Mouse (Mus musculus) intestine, embryonic 16.5 days (tissue): Measurements from ENCODE around the gene Tsc2. TPM values are rescaled to one million over a fixed set of nuclear protein-coding genes. Genes with fewer than 3 reads are reported as not detected.

Experiments used
- ATAC-seq: fragments of 200-750 bp; cut with Nextera tagmentation; 2 replicates; pipeline ENCODE4 v1.8.0; 2017; ENCODE audit warnings: moderate TSS enrichment, moderate library complexity
- H3K27ac ChIP-seq: fragments of 300-500 bp; sonication (generic); 2 replicates; pipeline ENCODE4 v1.5.1; 2014; ENCODE audit warnings: mild to moderate bottlenecking, low read length
- H3K27me3 ChIP-seq: fragments of 300-500 bp; sonication (generic); replicated peaks from 2 replicates; pipeline ENCODE4 v1.6.1; 2014; ENCODE audit warnings: low read length, control low read depth, mixed read lengths; ENCODE audit not compliant: control insufficient read depth, insufficient read depth
- H3K36me3 ChIP-seq: fragments of 300-500 bp; sonication (generic); 2 replicates; pipeline ENCODE4 v1.6.1; 2014; ENCODE audit warnings: low read length, control low read depth; ENCODE audit not compliant: control insufficient read depth, insufficient read depth
- H3K4me1 ChIP-seq: fragments of 300-500 bp; sonication (generic); 2 replicates; pipeline ENCODE4 v1.6.1; 2014; ENCODE audit warnings: low read length, control low read depth, mixed read lengths; ENCODE audit not compliant: control insufficient read depth, insufficient read depth
- H3K4me2 ChIP-seq: fragments of 300-500 bp; sonication (generic); 2 replicates; pipeline ENCODE4 v1.6.1; 2014; ENCODE audit warnings: low read depth, low read length, control low read depth
- H3K4me3 ChIP-seq: fragments of 300-500 bp; sonication (generic); 2 replicates; pipeline ENCODE4 v1.5.1; 2014; ENCODE audit warnings: mild to moderate bottlenecking, low read length
- H3K9ac ChIP-seq: fragments of 300-500 bp; sonication (generic); 2 replicates; pipeline ENCODE4 v1.6.1; 2014; ENCODE audit warnings: low read depth, low read length
- H3K9me3 ChIP-seq: fragments of 300-500 bp; sonication (generic); 2 replicates; pipeline ENCODE4 v1.6.1; 2016; ENCODE audit warnings: low read length, control low read depth; ENCODE audit not compliant: control insufficient read depth
- WGBS: fragments of 180-500 bp; shearing (Covaris S2); extraction: QIAGEN DNeasy Blood & Tissue Kit; methylation state at CpG from one replicate; pipeline ENCODE4 v1.1.7; 2014; 5-methylcytosine and 5-hydroxymethylcytosine counted together
- polyA plus RNA-seq: library from polyadenylated mRNA; unstranded; fragments of >200 nt; fragmentation: Nextera tagmentation; extraction: Ambion mirVana; gene quantifications from 2 replicates; pipeline ENCODE4 v1.2.1, GENCODE M21; 2015

The Tsc2 gene
- polyA plus RNA-seq, 1 experiment from 2014 or later = 38.5 TPM

DNA sequence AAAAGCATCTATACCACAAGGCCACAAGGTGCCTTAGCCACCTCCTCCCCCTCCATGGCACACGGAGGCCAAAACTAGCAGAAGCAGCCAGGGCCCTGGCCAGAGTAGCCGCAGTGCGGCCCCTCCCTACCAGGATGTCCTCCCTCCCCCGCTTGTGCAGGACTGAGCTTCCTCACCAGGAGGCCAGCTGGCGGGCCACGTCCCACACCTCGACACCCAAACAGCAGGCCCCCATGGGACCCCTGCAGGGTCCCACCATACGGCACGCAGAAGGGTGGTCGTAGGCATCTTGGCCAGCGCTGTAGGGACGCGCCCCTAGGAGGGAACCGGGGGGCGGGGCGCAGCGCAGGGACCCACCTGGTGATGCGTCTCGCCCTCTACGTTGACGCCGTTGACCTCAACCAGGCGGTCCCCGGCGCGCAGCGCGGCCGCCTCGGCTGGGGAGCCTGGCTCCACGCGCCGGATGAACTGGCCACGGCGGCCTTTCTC, 17.2 kb upstream of the Tsc2 start:
- peak; percentile 33 for ATAC-seq
- under 1% methylated on average over 35 of the region's 35 CpGs for whole genome bisulfite sequencing
- Histone ChIP-seq H3K4me3 (peak overlapping the region; percentile 89), H3K36me3 (no peaks in the 10 kb centered on the region), H3K27me3 (no peaks in the 10 kb centered on the region), H3K4me2 (peak overlapping the region; percentile 99), H3K4me1 (peaks cover 38% of the 10 kb centered on the region), H3K27ac (peak overlapping the region; percentile 61), H3K9me3 (no peaks in the 10 kb centered on the region), H3K9ac (peak overlapping the region; percentile 91)

DNA sequence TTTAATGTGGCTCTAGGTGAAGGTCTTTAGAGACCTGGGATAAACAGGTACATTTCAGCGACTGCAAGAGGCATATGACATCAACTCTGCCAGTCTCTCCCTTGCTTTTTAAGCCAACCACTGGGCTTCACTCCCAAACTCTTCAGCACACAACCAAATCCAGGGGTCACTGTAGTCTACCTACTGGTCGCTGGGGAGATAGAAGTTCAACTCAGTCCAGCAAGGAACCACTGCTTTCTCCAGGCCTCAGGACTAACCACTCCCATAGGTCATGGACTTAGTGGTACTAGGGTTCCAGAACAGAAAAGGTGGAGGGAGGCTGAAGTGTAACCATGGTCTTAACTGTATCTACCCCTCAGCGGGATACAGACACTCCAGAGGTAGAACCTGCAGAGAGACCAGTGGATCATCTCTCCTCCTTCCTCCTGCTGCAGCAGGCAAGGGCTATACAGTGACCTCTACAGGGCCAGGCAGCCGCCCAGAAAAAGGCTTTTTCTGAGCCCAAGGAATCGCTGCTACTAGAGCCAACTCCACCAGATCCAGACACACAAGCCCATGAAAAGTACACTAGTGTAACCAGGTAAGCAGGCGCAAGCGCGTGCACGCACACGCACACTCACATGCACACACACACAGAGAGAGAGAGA, 16.4 kb upstream of the Tsc2 start:
- Histone ChIP-seq H3K27ac (no peak overlapping the region), H3K4me3 (peak overlapping the region; percentile 89), H3K4me1 (peaks cover 45% of the 10 kb centered on the region), H3K9me3 (no peaks in the 10 kb centered on the region), H3K4me2 (peak overlapping the region; percentile 99), H3K9ac (peak overlapping the region; percentile 91; the same call in 1 of the 2 replicates), H3K27me3 (no peaks in the 10 kb centered on the region), H3K36me3 (no peaks in the 10 kb centered on the region)
- 79% methylated on average over 10 of the region's 10 CpGs for WGBS
- no peak for ATAC-seq

DNA sequence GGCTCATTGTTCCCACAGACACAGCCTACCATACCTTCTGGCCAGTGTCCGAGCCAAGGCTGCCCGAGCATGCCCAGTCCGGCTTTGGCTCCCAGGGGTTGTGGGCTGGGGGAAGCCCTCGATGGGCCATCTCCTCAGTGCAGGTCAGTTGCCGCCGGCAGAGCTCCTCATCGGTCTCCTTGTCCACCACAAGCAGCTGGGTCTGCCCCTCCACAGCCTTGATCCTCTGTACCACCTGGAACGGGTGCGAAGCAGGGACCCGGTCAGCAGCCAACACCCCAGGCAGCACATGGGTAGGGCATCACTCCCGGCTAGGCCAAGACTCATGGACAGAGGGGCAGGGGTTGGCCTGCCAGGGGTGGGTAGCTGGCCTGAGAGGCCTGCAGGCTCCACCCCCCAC, 15.1 kb upstream of the Tsc2 start:
- H3K9ac ChIP-seq = 0 out of 2 replicates have a peak overlapping the region, but pooled peaks have one; percentile 42
- H3K27ac ChIP-seq = no peak overlapping the region
- H3K4me1 ChIP-seq = peaks cover 45% of the 10 kb centered on the region
- no peaks in the 10 kb centered on the region for H3K27me3 ChIP-seq
- WGBS = 86% methylated on average over 11 of the region's 11 CpGs
- ATAC-seq = no peak
- 0 out of 2 replicates have a peak overlapping the region, but pooled peaks have one; percentile 14 for H3K4me2 ChIP-seq
- no peak overlapping the region for H3K4me3 ChIP-seq
- no peaks in the 10 kb centered on the region for H3K36me3 ChIP-seq
- no peaks in the 10 kb centered on the region for H3K9me3 ChIP-seq

DNA sequence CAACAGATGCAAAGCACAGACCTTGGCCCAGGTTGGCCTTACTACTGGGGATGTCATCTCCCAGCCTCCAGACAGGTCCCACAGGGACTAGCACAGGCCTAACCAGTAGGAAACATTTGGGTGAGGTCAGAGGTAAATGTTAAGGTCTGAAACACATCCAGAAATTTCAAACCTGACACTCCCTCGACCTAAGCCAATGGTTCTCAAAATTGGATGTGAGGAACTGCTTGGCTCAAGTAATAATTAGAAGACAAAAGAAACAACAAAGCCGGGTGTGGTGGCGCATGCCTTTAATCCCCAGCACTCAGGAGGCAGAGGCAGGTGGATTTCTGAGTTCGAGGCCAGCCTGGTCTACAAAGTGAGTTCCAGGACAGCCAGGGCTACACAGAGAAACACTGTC, 14.0 kb upstream of the Tsc2 start:
- H3K9ac ChIP-seq = peak overlapping the region; percentile 33; the same call in 1 of the 2 replicates
- no peaks in the 10 kb centered on the region for H3K36me3 ChIP-seq
- ATAC-seq = no peak
- peaks cover 45% of the 10 kb centered on the region for H3K4me1 ChIP-seq
- H3K4me3 ChIP-seq = no peak overlapping the region
- H3K27me3 ChIP-seq = no peaks in the 10 kb centered on the region
- H3K27ac ChIP-seq = peak overlapping the region; percentile 54
- 85% methylated on average over 4 of the region's 4 CpGs for WGBS
- H3K4me2 ChIP-seq = no peak overlapping the region
- no peaks in the 10 kb centered on the region for H3K9me3 ChIP-seq

DNA sequence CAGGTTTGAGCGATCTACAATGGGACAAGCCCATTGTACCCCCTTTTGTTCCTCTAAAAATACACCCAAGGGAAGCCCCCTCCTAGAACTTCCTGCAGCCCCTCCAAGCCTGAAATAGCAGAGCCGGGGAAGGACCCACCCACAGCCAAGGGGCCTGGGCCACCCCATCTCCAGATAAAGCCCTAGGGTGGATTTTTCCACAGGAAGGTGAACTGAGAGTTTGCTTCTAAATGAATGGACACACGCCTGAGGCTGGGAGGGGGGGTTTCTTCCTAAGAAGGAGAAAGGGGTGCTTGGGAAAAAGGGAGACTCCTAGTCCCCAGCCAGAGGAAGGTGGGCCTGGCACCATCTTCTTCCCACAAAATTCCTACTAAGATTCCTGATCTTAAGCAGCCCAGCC, 13.5 kb upstream of the Tsc2 start:
- Histone ChIP-seq H3K9me3 (no peaks in the 10 kb centered on the region), H3K4me1 (peaks cover 45% of the 10 kb centered on the region), H3K4me2 (no peak overlapping the region), H3K27me3 (no peaks in the 10 kb centered on the region), H3K4me3 (no peak overlapping the region), H3K36me3 (no peaks in the 10 kb centered on the region), H3K27ac (peak overlapping the region; percentile 63), H3K9ac (peak overlapping the region; percentile 33; the same call in 1 of the 2 replicates)
- 79% methylated on average over 3 of the region's 3 CpGs for WGBS
- no peak for ATAC-seq

DNA sequence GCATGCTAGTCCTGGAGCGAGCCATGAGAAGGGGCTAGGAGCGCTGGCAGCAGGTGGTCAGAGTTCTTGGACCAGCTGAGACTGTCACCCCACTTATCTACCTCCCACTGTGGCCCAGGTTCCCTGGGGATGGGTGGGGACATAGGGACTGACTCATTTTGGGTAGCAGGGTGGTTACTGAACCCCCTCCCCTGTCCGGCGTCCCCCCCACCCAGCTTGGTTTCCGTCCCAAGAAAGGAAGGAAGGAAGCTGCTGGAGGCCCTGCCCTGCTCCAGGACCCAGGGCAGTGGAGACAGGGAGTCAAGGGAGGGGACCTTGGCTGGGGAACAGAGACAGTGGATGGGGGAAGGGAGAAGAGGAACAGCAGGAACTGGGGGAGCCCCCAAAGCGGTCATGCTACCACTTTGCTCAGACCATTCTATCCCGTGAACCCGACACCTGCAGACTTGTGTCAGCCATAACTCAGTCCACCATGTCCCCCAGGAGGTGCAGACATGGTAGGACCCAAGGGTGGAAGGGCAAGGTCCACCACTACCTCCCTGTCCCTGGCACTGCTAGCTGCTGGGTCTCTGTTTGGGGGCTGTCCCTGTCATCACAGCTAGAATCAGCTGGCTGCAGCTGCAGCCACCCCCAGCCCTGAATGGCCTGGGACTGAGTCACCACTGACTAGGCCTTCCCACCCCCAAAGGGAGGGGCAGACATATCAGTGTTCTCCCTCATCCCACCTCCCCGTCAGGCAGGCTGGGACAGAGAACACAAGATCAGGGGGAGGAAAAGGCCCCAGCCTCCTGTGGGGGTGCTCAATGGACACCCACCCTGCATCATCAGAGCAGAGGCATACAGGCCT, 12.7 kb upstream of the Tsc2 start:
- H3K9ac ChIP-seq = peak overlapping the region; percentile 43
- H3K4me3 ChIP-seq = no peak overlapping the region
- peak overlapping the region; percentile 79 for H3K27ac ChIP-seq
- peak; percentile 12; the same call in 1 of the 2 replicates for ATAC-seq
- peaks cover 40% of the 10 kb centered on the region for H3K4me1 ChIP-seq
- H3K4me2 ChIP-seq = peak overlapping the region; percentile 29
- H3K27me3 ChIP-seq = no peaks in the 10 kb centered on the region
- 74% methylated on average over 9 of the region's 9 CpGs for WGBS
- H3K36me3 ChIP-seq = no peaks in the 10 kb centered on the region
- H3K9me3 ChIP-seq = no peaks in the 10 kb centered on the region

DNA sequence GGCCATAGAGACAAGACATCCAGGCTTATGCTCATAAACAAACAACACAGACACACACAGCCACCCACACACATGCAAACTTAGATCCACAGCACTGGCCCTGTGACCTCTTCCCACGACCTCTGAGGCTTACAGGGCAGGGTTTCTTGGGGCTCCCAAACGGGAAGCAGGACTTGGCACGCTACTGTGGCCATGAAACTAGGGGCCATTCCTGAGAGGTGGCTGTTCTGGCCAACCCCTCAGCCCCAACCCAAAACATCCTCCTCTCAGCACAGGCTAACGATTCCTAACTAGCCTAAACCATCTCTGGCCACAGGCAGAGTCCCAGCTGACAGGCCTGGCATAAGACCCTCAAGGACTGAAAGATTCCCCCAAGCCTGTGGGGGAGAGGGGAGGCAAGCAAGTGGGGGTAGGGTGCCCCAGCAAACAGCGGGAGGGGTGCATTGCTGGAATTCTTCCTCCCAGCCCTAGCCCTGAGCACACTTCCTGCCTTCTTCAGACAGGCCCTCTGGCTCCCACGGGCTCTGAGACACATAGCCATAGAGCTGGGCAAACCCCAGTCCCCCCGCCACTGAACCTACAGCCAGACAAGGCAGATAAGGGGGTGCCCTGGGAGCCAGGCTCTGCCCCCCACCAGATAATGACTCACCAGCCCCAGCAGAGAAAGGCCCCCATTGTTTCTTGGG, 11.7 kb upstream of the Tsc2 start:
- no peak overlapping the region for H3K4me3 ChIP-seq
- peak overlapping the region; percentile 29 for H3K4me2 ChIP-seq
- H3K27ac ChIP-seq = peak overlapping the region; percentile 79
- H3K4me1 ChIP-seq = peaks cover 42% of the 10 kb centered on the region
- no peaks in the 10 kb centered on the region for H3K9me3 ChIP-seq
- peak; percentile 37; the same call in 1 of the 2 replicates for ATAC-seq
- no peaks in the 10 kb centered on the region for H3K36me3 ChIP-seq
- H3K9ac ChIP-seq = peak overlapping the region; percentile 43; the same call in 1 of the 2 replicates
- WGBS = 33% methylated on average over 7 of the region's 7 CpGs
- no peaks in the 10 kb centered on the region for H3K27me3 ChIP-seq

DNA sequence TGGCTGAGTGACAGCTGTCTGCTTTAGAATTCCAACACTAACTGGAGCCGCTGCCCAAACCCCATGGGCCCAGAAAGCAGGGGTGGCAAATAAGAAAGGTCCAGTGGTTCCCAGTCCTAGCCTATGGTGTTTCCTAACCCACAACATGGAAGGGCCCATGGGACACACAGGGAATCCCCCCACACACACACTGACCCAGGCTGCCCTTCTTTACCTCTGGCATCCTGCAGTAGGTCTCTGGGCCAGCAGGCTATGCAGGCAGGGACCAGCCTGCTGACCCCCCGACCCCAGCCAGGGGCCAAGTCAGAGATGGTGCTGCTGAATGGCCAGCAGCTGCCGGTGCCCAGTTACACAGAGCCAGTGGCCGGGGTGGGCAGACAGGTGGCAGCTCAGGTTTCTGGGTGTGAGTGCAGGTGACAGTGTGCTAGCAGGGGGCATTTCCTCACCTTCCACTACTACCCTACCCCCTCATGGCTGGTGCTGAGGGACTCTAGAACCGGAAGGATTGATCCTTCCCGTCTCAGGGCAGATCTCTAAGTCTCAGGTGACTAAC, 10.4 kb upstream of the Tsc2 start:
- H3K9me3 ChIP-seq = no peaks in the 10 kb centered on the region
- no peak for ATAC-seq
- no peak overlapping the region for H3K4me2 ChIP-seq
- H3K36me3 ChIP-seq = no peaks in the 10 kb centered on the region
- no peak overlapping the region for H3K9ac ChIP-seq
- H3K4me3 ChIP-seq = no peak overlapping the region
- peaks cover 37% of the 10 kb centered on the region for H3K4me1 ChIP-seq
- no peaks in the 10 kb centered on the region for H3K27me3 ChIP-seq
- H3K27ac ChIP-seq = no peak overlapping the region
- 78% methylated on average over 6 of the region's 6 CpGs for WGBS

DNA sequence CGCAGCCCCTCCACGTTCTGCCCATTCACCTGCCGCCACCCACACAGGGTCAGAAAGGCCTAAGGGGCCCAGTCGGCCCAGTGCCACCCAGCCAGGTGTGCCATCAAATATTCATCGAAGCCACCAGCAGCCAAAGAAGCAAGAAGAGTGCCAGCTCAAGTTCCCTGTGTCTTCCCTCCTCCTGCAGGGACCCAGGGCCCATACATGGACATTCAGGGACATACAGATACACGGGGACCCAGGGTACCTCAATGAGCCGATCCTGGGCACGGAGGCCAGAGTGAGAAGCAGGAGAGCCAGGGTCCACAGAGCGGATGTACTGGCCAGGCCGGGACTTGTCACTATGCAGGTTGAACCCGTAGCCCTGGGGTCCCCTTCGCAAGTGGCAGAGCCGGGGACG, 9.5 kb upstream of the Tsc2 start:
- WGBS = 91% methylated on average over 14 of the region's 14 CpGs
- Histone ChIP-seq H3K4me1 (peaks cover 37% of the 10 kb centered on the region), H3K36me3 (no peaks in the 10 kb centered on the region), H3K27ac (no peak overlapping the region), H3K27me3 (no peaks in the 10 kb centered on the region), H3K9me3 (no peaks in the 10 kb centered on the region), H3K9ac (no peak overlapping the region), H3K4me2 (no peak overlapping the region), H3K4me3 (no peak overlapping the region)
- no peak for ATAC-seq
